Mouse (Mus musculus) gastrocnemius, adult 8-10 months (tissue): Measurements from ENCODE around the gene Cyp4a12a. TPM values are rescaled to one million over a fixed set of nuclear protein-coding genes. Genes with fewer than 3 reads are reported as not detected.
"Not testable (repeated sequence)": the region's sequence is repeated elsewhere in the genome, so short reads cannot be mapped to it uniquely, and the experiment has no call there.

Experiments used
- DNase-seq, 2 experiments: peaks; one replicate each; pipeline ENCODE4 v3.0.0; 2022; ENCODE audit warnings: low spot score in 2 of 2
- total RNA-seq, 4 experiments: library from RNA; stranded (reverse); gene quantifications; 2 replicates each; pipeline ENCODE4 v1.2.4; 2022

Cyp4a12a gene
- total RNA-seq, result not detected

GRCm38 (mm10) chr4:115298746-115299145, at the start of gene Cyp4a12a:
Gene Cyp4a12a, plus strand, starts transcription at chr4:115299046.
- not testable (repeated sequence) for DNase-seq

GRCm38 (mm10) chr4:115264687-115265569, 33.9 kb upstream of the Cyp4a12a start:
- not testable (repeated sequence) for DNase-seq

GRCm38 (mm10) chr4:115278215-115278982, 20.4 kb upstream of the Cyp4a12a start:
- DNase-seq, result not testable (repeated sequence)

- no peak for DNase-seq
These were observed 18.5 kb upstream of the Cyp4a12a start for GRCm38 (mm10) chr4:115280342-115280741.

- not testable (repeated sequence) for DNase-seq
These were observed 18.1 kb upstream of the Cyp4a12a start for GRCm38 (mm10) chr4:115280779-115281178.

- DNase-seq, result not testable (repeated sequence)
These were observed 17.5 kb upstream of the Cyp4a12a start for GRCm38 (mm10) chr4:115281231-115281767.

- not testable (repeated sequence) for DNase-seq
These were observed 26.9 kb downstream of the Cyp4a12a start for GRCm38 (mm10) chr4:115325722-115326121.

- DNase-seq, result not testable (repeated sequence)
These were observed 66.8 kb downstream of the Cyp4a12a start for GRCm38 (mm10) chr4:115365624-115366023.

GRCm38 (mm10) chr4:115368067-115368466, 69.2 kb downstream of the Cyp4a12a start:
- not testable (repeated sequence) for DNase-seq

Other genes starting within 250 kb of the Cyp4a12a start
- under 1 TPM; 0.56 to 0.76 (median 0.60) TPM for gene Tal1, start 242.6 kb upstream of the Cyp4a12a start, total RNA-seq
- not detected for gene Pdzk1ip1, start 210.3 kb upstream of the Cyp4a12a start, total RNA-seq
- gene Cyp4x1, start 164.8 kb upstream of the Cyp4a12a start, total RNA-seq, result not detected
- not detected for gene Cyp4a29, start 57.0 kb upstream of the Cyp4a12a start, total RNA-seq
- not detected for gene Cyp4a12b, start 112.6 kb downstream of the Cyp4a12a start, total RNA-seq
- not detected for gene Cyp4a30b, start 153.6 kb downstream of the Cyp4a12a start, total RNA-seq
- not detected for gene Cyp4a14, start 197.1 kb downstream of the Cyp4a12a start, total RNA-seq
- under 1 TPM in 2 of 4 experiments, not detected in 2; 0.12 to 0.19 TPM for gene Cyp4a10, start 219.2 kb downstream of the Cyp4a12a start, total RNA-seq